Mouse (Mus musculus): Measurements from ENCODE around the gene Gm45234.
"Not testable (repeated sequence)": the region's sequence is repeated elsewhere in the genome, so short reads cannot be mapped to it uniquely, and the experiment has no call there.

Gene Gm45234

DNA sequence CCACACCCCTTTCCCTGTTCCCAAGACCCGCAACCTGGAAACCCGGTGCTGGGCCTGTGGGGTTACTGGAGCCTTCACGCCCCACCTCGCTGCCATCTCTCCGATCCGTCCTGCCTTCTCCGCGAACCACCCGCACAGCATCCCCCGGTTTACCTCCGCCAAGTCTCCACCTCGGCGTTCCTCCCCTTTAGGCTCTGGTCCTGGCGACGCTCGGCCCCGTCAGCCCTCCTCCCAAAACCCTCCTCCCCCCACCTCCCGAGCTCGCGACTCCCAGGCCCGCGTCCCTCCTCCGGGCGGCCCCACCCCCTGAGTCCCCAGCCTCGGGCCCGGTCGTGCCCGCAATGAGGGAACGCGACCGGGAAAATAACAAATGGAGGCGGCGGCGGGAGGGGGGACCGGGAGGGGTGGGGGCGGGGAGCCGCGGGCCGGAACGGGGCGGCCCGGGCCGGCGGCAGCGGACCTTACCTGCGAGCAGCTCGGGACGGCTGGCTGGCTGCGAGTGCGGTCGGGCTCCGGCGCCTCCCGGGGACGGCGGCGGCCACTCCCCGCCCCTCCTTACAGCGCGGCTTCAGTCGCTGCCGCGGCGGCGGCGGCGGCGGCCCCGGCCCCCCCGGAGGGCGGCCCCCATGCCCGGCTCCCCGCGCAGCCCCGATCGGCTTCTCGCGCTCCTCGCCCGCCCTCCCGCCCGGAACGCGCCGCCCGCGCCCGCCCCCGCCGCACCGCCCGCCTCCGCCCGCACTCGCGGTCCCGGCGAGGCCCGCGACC is at the start of gene Gm45234, which contains the start of gene Atn1:
Gene Gm45234 (minus strand): TSS at position 191 of the 765 bp plus-strand sequence.
Gene Atn1 (minus strand): TSS at position 694 of the 765 bp plus-strand sequence.
- DNase-seq (ENCODE audit: low spot score in 2 of 2): no peak

DNA sequence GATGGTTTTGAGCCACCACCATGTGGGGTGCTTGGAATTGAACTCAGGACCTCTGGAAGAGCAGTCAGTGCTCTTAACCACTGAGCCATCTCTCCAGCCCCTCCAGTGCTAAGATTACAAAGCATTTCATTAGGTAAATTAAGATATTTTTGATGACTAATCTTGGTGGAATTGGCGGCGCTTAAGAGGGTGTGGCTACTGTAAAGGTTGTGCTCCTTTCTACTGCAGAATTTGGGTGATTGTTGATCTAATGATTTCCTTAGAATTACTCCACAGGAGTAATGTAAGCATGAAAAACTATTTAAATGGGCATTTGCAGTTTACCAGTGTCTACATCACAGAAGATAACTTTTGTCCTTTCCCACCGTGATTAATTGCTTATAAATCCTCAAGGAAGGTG is 48.5 kb upstream of the Gm45234 start:
- DNase-seq (ENCODE audit: low spot score in 2 of 2): no peak

DNA sequence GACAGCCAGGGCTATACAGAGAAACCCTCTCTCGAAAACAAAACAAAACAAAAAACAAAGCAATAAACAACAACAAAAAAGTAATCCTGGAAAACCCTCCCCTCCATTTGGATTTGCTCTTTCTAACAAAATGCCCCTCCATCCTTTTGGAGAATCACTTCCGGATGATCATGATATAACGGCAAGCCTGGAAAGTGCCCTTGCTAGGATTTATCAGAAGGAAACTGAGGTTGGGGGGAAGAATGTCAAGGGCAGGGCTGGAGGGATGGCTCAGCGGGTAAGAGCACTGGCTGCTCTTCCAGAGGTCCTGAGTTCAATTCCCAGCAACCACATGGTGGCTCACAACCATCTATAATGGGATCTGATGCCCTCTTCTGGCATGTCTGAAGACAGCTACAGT is 47.9 kb upstream of the Gm45234 start:
- DNase-seq (ENCODE audit: low spot score in 2 of 2): not testable (repeated sequence)

DNA sequence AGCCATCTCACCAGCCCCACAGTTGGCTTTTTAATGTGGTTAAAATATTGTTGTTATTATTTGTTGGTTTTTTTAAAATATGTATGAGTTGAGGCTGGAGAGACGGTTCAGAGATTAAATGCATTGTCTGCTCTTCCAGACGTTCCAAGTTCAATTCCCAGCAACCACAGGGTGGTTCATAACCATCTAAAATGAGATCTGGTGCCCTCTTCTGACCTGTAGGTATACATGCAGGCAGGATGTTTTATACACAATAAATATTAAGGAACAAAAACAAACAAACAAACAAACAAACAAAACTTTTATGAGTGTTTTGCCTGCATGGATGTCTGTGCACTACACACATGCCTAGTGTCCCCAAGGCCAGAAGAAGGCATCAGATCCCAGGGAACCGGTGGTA is 47.2 kb upstream of the Gm45234 start:
- DNase-seq (ENCODE audit: low spot score in 2 of 2): no peak

DNA sequence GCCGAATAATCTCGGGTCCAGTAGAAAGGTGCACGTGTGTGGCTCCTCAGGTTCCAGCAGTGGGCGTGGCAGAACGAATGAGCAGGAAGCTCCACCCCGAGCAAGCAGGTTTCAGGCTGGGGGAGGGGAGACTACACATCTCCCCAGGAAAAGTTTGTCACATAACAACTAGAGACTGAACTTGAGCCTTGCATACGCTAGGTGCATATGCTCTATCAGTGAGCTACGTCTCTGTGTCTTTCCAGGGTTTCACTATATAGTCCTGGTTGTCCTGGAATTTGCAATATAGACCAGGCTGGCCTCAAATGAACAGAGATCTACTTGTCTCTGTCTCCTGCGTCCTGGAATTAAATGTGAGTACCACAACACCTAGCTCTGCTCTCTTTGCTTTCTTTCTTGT is 46.6 kb upstream of the Gm45234 start:
- DNase-seq (ENCODE audit: low spot score in 2 of 2): not testable (repeated sequence)

DNA sequence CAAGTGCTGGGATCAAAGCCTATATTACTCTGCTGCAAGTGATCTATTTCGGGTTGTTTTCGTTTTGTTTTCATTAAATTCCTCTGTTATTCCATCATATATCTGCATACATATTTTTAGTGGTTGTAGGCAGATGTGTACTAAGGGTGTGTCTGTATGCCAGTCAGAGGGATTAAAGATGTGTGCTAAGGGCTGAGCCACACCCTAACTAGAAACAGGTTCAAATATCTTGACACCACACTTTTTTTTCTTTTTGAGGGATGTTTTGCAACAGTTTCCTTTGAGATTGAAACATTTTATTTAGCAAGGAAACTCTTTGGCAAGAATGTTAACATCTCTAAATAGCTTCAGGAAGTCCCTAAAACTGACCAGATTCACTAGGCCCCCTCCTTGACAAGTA is 40.4 kb upstream of the Gm45234 start:
- no peak for DNase-seq (ENCODE audit: low spot score in 2 of 2)

DNA sequence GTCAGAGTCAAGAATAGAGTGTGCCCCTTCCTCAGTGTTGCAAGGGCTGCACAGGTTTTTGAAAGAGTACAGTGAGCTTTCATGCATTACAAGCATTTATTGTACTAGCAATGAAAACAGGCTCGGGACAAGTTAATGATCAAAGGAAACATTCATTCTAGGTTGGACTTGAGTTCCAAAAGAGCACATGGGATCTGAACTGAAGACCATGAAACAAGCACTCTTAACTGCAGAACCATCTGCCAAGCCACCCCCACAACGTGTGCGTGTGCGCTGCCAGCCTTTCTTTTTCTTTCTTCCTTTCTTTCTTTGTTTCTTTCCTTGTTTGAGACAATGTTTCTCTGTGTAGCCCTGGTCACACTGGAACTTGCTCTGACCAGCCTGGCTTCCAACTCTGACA is 40.0 kb upstream of the Gm45234 start:
- DNase-seq (ENCODE audit: low spot score in 2 of 2): no peak

DNA sequence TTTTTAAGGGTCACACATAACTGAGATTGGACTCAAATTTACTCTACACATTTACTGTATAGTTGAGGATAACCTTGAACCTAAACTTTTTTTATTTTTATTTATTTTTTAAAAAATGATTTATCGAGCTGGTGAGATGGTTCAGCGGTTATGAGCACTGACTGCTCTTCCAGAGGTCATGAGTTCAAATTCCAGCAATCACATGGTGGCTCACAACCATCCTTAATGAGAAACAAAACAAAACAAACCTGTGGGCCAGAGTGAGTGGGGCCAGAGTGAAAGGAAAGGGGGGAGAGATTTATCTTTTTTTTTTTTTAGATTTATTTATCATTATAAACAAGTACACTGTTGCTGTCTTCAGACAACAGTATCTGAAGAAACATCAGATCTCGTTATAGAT is 36.1 kb upstream of the Gm45234 start:
- DNase-seq (ENCODE audit: low spot score in 2 of 2): no peak

DNA sequence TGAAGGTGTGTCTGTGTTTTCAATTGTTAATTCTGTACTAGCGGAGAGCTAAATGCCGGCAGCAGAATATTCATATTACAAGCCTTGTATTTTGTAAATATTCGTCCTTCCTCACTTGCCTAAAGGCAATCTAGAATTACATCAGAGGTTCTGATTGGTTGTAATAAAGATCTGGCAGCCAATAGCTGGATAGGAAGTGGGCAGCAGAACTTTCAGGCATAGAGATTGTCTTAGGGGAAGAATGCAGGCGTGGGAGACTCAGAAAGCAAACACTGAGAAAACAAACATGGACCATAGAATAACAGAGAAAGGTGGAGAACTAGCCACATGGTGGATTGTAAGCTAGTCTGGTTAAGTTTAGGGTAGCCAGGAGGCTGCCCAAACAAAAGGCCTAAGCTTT is 34.3 kb upstream of the Gm45234 start:
- no peak for DNase-seq (ENCODE audit: low spot score in 2 of 2)

DNA sequence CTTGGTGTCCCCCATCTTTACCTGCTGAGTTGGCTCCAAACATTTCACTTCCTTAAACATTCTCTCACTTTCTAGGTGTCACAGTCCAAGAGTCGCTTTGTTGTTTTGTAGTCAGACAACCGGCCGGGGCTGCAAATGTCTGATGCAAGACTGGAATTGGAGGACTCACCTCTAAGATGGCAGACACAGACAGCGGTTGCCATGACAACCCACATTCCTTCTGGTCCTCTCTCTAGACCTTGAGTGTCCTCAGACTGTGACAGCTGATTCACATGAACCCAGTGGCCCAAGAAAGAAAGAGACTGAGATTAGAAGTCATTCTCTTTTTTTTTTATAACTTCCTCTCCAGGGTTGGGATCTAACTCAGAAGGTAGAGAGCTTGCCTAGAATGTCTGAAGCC is 33.7 kb upstream of the Gm45234 start:
- no peak for DNase-seq (ENCODE audit: low spot score in 2 of 2)

DNA sequence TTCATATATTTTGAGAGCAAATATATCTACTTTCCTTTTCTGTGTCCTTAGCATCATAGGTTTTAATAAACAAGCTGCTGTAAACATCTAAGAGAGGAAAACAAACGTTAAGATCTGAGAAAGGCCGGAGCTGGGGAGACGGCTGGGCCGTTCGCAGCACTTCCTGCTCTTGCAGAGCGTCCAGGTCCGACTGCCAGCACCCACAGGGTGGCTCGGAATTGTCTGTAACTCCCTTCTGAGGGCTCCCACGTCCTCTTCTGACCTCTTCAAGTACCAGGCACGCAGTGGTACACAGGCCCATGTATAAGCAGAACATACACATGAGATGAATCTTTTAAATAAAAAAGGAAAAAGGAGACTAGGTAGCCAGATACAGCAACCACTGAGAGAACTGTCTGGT is 31.9 kb upstream of the Gm45234 start:
- no peak for DNase-seq (ENCODE audit: low spot score in 2 of 2)

DNA sequence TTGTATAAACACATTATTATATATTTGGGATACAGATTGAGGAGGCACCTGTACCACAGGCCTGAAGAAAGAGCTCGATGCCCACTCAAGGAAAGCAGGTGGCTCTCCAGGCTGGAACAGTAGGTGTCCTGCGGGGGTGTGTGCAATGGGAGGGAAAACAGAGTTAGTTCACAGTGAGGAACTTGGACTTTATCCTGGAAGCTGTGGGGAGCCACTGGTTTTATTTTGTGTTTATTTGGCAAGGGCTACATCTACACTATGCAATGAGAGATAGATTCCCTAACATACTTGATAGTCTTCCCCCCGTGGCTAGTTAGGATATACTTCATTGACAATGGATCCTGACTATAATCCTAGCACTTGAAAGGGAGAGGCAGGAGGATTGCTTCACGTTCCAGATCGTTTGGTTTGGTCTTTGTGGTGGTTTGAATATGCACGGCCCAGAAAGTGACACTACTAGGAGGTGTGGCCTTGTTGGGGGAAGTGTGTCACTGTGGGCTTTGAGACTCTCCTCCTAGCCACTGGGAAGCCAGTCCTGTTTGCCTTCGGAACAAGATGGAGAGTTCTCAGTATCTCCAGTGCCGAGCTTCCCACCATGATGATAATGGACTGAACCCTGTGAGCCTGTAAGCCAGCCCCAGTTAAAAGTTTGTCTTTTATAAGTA is 31.1 kb upstream of the Gm45234 start:
- no peak for DNase-seq (ENCODE audit: low spot score in 2 of 2)

DNA sequence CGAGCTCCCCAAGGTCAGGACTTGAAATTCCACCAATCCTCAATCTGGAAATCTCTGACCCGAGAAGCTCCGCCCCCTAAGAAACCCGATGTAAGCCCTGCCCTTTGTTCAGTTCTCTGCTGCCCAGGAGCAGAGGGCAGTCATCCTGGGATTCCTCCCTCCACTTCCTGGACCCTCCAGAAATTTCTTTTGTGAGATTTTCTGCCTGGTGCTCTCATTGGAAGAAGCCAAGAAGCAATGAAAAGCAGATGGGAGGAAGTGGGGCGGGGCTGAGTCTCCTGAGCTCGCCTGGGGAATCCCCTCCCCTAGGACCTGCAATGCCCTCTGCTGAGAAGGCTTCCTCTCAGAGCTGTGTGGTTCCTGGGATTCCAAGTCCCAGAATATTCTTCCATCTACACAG is 26.6 kb upstream of the Gm45234 start:
- no peak for DNase-seq (ENCODE audit: low spot score in 2 of 2)

DNA sequence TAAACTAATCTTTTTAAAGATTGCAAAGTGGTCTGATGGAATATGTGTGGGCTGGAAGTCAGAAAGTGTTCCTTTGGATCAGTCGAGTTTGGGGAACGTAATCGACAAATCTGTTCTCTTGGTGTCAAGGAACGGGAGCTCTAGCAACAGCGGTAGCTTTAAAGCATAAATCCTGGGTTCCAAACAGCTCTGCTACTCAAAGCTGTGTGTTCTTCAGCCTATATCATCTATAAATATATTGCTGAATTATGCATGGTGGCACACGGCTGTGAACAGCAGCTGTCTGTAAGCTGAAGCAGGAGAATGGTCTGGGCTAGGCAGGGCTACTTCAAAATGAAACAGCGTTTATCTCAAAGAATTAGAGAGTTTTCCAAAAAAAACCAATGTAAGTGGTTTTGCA is 25.1 kb upstream of the Gm45234 start:
- no peak for DNase-seq (ENCODE audit: low spot score in 2 of 2)

DNA sequence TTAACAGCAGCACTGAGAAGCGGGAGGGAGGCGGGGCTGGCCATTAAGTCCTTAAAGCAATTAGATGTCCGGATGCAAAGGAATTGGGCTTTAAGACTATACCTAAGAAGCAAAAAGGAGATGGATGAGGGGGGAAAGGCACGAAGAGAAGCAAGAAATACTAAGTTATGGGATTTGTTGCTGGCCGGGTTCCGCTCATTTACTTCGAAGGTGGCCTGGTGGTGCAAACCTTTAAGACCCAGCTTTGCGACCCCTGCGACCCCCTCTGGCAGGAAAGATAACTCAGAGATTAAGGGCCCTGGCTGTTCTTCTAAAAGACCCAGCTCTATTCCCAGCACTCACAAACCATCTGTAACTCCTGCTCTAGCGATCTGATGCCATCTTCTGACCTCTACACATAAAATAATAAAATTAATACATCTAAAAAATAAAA is 24.2 kb upstream of the Gm45234 start:
- DNase-seq (ENCODE audit: low spot score in 2 of 2): no peak

DNA sequence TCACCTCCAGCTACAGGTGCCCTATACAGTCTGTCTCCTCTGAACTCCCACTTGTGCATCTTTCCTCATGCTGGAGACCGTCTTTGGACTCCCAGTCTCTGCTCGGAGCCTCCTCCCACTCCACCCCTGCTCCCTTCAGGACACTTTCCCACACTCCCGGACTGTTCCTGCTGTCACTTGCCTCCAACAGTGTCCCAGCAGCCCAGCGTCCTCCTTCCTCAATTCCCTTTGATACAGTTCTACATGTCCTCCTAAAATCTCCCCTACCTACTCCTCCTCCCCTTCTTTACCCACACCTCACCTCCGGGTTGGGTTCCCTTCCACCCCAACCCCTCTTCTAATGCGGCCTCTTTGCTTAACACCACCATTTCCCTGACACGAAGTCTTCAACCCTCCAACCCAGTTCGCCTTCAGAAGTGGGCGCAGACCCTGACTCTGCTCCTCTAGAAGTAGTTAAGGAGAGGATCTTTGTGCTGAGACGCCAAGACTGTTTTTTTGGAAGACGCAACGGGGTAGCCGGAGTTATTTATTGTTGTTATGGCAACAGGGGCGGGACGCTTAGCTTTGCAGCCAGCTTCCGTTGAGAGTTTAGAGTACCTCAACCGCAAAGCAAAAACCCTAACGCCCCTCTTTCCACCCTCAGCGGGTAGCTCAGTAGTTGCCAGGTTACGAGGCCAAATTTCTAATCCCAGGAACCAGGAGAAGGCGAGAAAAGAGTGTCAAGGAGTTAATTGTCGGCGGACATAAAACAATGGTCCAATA is 23.6 kb upstream of the Gm45234 start, which contains the start of gene Lrrc23:
Gene Lrrc23 (minus strand): TSS at position 506 of the 762 bp plus-strand sequence.
- no peak for DNase-seq (ENCODE audit: low spot score in 2 of 2)

DNA sequence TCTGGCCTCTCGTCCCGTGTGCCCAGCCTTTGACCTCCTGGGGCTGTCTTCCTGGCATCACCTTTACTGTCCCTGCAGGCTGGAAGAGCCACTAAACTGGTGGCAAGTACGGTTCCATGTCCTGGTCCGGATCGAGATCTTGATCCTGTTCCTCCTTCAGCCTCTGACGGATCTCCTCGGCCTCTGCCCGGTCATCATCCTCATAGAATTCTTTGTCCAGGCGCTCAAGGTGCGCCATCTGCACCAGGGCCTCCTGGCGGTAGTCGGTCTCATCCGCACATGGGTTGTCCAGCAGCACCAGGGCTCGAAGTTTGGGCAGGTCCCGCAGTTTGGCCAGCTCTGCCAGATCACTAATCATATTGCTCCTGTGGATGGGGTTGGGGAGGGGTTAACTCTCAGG is 14.7 kb upstream of the Gm45234 start:
- DNase-seq (ENCODE audit: low spot score in 2 of 2): no peak

DNA sequence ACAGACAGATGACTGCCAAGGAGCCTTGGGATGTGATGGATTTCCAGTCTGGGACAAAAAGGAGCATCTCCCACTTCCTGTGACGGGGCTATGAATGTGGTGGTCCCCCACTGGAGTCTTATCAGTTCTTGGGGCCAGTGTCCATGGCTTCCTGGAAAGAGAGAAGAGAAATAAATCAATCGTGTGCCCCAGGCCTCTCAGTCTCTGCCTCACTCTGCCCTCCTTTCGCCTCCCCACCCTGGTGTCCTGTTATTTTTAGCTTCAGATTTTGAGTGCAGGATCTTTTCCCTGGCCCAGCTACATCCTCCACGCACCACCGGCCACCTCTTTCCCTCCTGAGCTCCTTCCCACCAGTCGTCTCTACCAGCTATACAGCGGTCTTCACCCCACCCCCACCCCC is 14.2 kb upstream of the Gm45234 start:
- no peak for DNase-seq (ENCODE audit: low spot score in 2 of 2)

DNA sequence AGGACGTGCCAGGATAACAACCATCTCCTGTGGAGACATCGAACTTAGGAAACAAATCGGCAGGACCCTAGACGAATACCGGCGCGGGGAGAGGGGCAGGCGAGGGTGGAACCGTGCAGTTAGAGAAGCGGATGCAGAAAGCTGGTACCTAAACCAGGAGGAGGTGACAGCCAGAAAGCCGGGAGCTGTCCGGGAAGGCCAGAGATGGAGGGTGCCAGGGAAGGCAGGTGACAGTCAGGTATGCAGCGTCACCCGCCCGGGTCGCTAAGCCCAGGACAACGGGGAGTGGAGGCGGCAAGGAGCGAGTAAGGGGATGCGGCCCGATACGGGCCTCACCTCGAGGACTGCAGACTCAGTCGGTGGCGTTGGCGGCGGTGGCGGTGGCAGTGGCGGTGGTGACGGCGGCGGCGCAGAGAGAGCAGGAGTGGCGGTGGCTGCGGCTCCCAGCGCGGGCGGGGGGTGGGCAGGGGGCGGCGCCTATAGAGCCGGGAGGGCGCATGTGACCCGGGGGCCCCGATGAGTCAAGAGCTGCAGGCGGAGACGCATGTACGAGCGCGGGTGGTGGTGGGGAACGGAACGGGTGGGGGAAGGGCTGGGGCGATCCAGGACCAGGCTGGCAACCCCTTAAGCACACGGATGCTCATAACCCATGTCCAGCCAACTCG is 13.4 kb upstream of the Gm45234 start, which contains the start of gene Eno2:
Gene Eno2 (minus strand): TSS at position 573 of the 665 bp plus-strand sequence.
- DNase-seq (ENCODE audit: low spot score in 2 of 2): peak in 1 of 2 experiments; percentile 63

DNA sequence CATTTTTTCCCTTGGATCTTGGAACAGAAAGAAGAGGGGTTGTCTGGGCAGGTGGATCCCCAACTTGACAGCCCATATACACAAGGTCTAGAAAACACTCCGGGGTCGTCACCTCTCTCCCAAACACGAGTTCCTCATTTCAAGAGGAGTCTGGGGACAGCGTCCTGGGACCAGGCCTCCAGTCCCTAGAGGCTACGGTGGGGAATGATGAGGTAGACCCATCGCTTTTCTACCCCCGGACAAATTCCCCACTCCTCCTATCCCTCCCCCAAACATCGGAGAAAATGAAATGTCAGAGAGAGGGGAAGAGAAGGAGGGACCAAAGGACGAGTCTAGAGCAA is 12.9 kb upstream of the Gm45234 start:
- DNase-seq (ENCODE audit: low spot score in 2 of 2): no peak

DNA sequence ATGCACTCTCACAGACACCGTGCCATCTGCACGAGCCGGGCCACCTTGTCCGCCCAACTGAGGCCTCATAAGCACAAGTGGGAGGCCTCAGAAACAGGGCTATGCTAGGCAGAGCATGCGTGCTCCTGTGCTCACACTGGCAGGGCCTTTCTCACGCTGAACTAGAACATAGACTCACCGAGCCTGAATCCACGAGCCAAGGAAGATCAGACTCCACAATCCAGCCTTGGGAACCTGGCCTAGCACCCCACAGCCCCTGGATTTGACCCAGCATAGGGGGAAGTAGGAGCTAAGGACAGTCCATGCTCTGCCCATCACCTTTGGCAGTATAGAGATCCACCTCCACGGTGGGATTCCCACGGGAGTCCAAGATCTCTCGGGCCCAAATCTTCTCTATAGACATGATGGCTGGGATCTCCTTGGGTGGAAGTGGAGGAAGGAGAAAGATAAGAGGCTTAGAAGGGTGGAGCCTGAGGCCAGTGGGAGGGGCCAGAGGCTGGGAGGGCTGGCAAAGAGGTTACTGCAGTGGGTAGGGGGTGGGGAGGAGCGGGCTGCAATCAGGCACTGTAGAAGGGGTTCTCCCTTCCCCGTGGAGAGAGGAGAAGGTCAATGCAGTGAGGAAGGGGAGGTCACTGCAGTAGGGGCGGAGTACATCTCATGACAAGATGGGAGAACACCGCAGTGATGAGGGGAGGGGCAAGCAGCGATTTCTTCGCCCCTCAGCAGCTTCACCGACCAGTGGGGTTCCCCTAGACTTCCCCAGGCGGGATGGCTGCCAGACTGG is 12.3 kb upstream of the Gm45234 start:
- no peak for DNase-seq (ENCODE audit: low spot score in 2 of 2)

Measured in frontal cortex, postnatal 14 days (tissue).